Mouse (Mus musculus) cerebellum, adult 2 months (tissue): ENCODE results near the gene Faap20.

Source experiments
- CTCF ChIP-seq: fragments of 200-500 bp; IDR thresholded peaks from 2 replicates; pipeline ENCODE4 v1.5.1; 2011; ENCODE audit warnings: low read depth, mild to moderate bottlenecking, control low read depth, low read length, moderate library complexity, borderline replicate concordance; ENCODE audit not compliant: insufficient read depth
- POLR2A ChIP-seq: fragments of 200-500 bp; IDR thresholded peaks from 2 replicates; pipeline ENCODE4 v1.6.1; 2011; ENCODE audit warnings: low read length, control low read depth, borderline replicate concordance; ENCODE audit not compliant: insufficient read depth

DNA sequence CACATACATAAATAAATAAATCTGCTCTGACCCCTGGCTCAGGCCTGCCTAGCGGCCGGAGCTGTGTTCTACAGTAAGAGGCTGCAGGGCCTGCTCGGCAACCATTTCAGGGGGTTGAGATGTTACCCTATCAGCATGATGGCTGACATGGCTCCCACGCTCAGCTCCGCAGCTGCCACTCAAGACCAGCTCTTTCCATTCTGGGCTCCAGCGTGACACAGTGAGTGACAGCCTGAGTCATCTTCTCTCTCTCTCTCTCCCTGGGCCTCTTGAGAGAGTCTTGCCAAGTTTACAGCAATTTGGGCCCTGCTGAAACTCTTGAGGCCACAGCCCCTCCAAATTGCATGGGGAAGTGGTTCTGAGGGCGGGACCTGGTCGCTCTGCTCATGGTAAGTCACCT is 32.0 kb downstream of the Faap20 start:
- TF ChIP-seq CTCF = no peak
- TF ChIP-seq POLR2A = no peak
